Mouse (Mus musculus) neural tube, embryonic 11.5 days (tissue): ENCODE data around the gene 4930412O13Rik. TPM values are rescaled to one million over a fixed set of nuclear protein-coding genes. Genes with fewer than 3 reads are reported as not detected.

ENCODE experiments used
- ATAC-seq: fragments of 200-750 bp; cut with Nextera tagmentation; 2 replicates; pipeline ENCODE4 v1.8.0; 2017; ENCODE audit warnings: moderate number of reproducible peaks, mild to moderate bottlenecking, moderate TSS enrichment, moderate library complexity; ENCODE audit not compliant: insufficient read depth, low FRiP score, low TSS enrichment
- DNase-seq: peaks from one replicate; pipeline ENCODE4 v3.0.0-alpha.2; 2015; ENCODE audit warnings: low spot score
- H3K27ac ChIP-seq: fragments of 300-500 bp; sonication (generic); 2 replicates; pipeline ENCODE4 v1.5.1; 2014; ENCODE audit warnings: low read depth, mild to moderate bottlenecking, low read length
- H3K27me3 ChIP-seq: fragments of 300-500 bp; sonication (generic); 2 replicates; pipeline ENCODE4 v1.6.1; 2014; ENCODE audit warnings: mild to moderate bottlenecking, low read length, mixed read lengths; ENCODE audit not compliant: control insufficient read depth, insufficient read depth
- H3K36me3 ChIP-seq: fragments of 300-500 bp; sonication (generic); 2 replicates; pipeline ENCODE4 v1.6.1; 2014; ENCODE audit warnings: mild to moderate bottlenecking, low read length, moderate library complexity, mixed read lengths; ENCODE audit not compliant: control insufficient read depth, insufficient read depth
- H3K4me1 ChIP-seq: fragments of 300-500 bp; sonication (generic); 2 replicates; pipeline ENCODE4 v1.6.1; 2014; ENCODE audit warnings: low read length, mixed read lengths; ENCODE audit not compliant: control insufficient read depth, insufficient read depth
- H3K4me2 ChIP-seq: fragments of 300-500 bp; sonication (generic); 2 replicates; pipeline ENCODE4 v1.6.1; 2014; ENCODE audit warnings: low read depth, mild to moderate bottlenecking, moderate library complexity
- H3K4me3 ChIP-seq: fragments of 300-500 bp; sonication (generic); 2 replicates; pipeline ENCODE4 v1.5.1; 2014; ENCODE audit warnings: low read depth, low read length
- H3K9ac ChIP-seq: fragments of 300-500 bp; sonication (generic); 2 replicates; pipeline ENCODE4 v1.6.1; 2014; ENCODE audit warnings: mild to moderate bottlenecking, low read length
- H3K9me3 ChIP-seq: fragments of 300-500 bp; sonication (generic); 2 replicates; pipeline ENCODE4 v1.6.1; 2016; ENCODE audit warnings: low read length; ENCODE audit not compliant: control insufficient read depth
- WGBS: fragments of 180-500 bp; shearing (Covaris S2); extraction: QIAGEN DNeasy Blood & Tissue Kit; methylation state at CpG from one replicate; pipeline ENCODE4 v1.1.7; 2014; 5-methylcytosine and 5-hydroxymethylcytosine counted together
- polyA plus RNA-seq: library from polyadenylated mRNA; unstranded; fragments of >200 nt; fragmentation: Nextera tagmentation; extraction: Ambion mirVana; gene quantifications from 2 replicates; pipeline ENCODE4 v1.2.1, GENCODE M21; 2014

Gene 4930412O13Rik
- polyA plus RNA-seq, 1 experiment from 2014 or later: not detected

- 1% methylated on average over 19 of the region's 19 CpGs for WGBS
- H3K9me3 ChIP-seq: no peaks in the 10 kb centered on the region
- H3K27ac ChIP-seq: no peak overlapping the region
- DNase-seq: peak; percentile 50
- H3K4me3 ChIP-seq: peak overlapping the region; percentile 38
- H3K9ac ChIP-seq: no peak overlapping the region
- no peaks in the 10 kb centered on the region for H3K36me3 ChIP-seq
- no peak for ATAC-seq
- H3K27me3 ChIP-seq: peaks cover 96% of the 10 kb centered on the region
- peak overlapping the region; percentile 82 for H3K4me2 ChIP-seq
- H3K4me1 ChIP-seq: peaks cover 9% of the 10 kb centered on the region
Measured at GRCm38 (mm10) chr2:9877966-9878563, 3.0 kb upstream of the 4930412O13Rik start.

GRCm38 (mm10) chr2:9878564-9879081, 2.4 kb upstream of the 4930412O13Rik start:
- peak; percentile 11; the same call in 1 of the 2 replicates for ATAC-seq
- Histone ChIP-seq H3K4me3 (peak overlapping the region; percentile 38), H3K36me3 (no peaks in the 10 kb centered on the region), H3K4me2 (peak overlapping the region; percentile 82), H3K9ac (no peak overlapping the region), H3K9me3 (no peaks in the 10 kb centered on the region), H3K27me3 (peaks cover 96% of the 10 kb centered on the region), H3K4me1 (peaks cover 9% of the 10 kb centered on the region), H3K27ac (no peak overlapping the region)
- under 1% methylated on average over 28 of the region's 33 CpGs for WGBS
- peak; percentile 69 for DNase-seq

- Histone ChIP-seq H3K36me3 (no peaks in the 10 kb centered on the region), H3K4me3 (peak overlapping the region; percentile 38), H3K27me3 (peaks cover 96% of the 10 kb centered on the region), H3K9ac (no peak overlapping the region), H3K9me3 (no peaks in the 10 kb centered on the region), H3K4me1 (peaks cover 9% of the 10 kb centered on the region), H3K27ac (no peak overlapping the region), H3K4me2 (peak overlapping the region; percentile 82)
- no peak for DNase-seq
- peak; percentile 7 for ATAC-seq
- under 1% methylated on average over 22 of the region's 22 CpGs for WGBS
Measured at GRCm38 (mm10) chr2:9879092-9879491, 2.0 kb upstream of the 4930412O13Rik start.

GRCm38 (mm10) chr2:9879493-9879892, 1.6 kb upstream of the 4930412O13Rik start:
- no peak overlapping the region for H3K27ac ChIP-seq
- no peaks in the 10 kb centered on the region for H3K9me3 ChIP-seq
- DNase-seq (peak; percentile 96), ATAC-seq (peak; percentile 94)
- WGBS: 0% methylated on average over 21 of the region's 21 CpGs
- H3K4me2 ChIP-seq: peak overlapping the region; percentile 82
- H3K4me3 ChIP-seq: peak overlapping the region; percentile 38
- H3K4me1 ChIP-seq: peaks cover 9% of the 10 kb centered on the region
- H3K9ac ChIP-seq: no peak overlapping the region
- H3K36me3 ChIP-seq: no peaks in the 10 kb centered on the region
- peaks cover 96% of the 10 kb centered on the region for H3K27me3 ChIP-seq

GRCm38 (mm10) chr2:9880271-9880670, 781 bp upstream of the 4930412O13Rik start:
- peaks cover 96% of the 10 kb centered on the region for H3K27me3 ChIP-seq
- no peak overlapping the region for H3K9ac ChIP-seq
- H3K4me3 ChIP-seq: no peak overlapping the region
- no peak overlapping the region for H3K27ac ChIP-seq
- peaks cover 9% of the 10 kb centered on the region for H3K4me1 ChIP-seq
- DNase-seq (no peak), ATAC-seq (no peak)
- H3K9me3 ChIP-seq: no peaks in the 10 kb centered on the region
- H3K4me2 ChIP-seq: no peak overlapping the region
- no peaks in the 10 kb centered on the region for H3K36me3 ChIP-seq
- WGBS: 4% methylated on average over 11 of the region's 11 CpGs

GRCm38 (mm10) chr2:9881611-9882023, 565 bp downstream of the 4930412O13Rik start:
- peaks cover 9% of the 10 kb centered on the region for H3K4me1 ChIP-seq

GRCm38 (mm10) chr2:9882371-9882925, 1.4 kb downstream of the 4930412O13Rik start:
- H3K9me3 ChIP-seq: no peaks in the 10 kb centered on the region
- no peak for ATAC-seq
- H3K4me3 ChIP-seq: peak overlapping the region; percentile 16; the same call in 1 of the 2 replicates
- DNase-seq: peak; percentile 49
- WGBS: under 1% methylated on average over 39 of the region's 39 CpGs
- H3K27me3 ChIP-seq: peaks cover 96% of the 10 kb centered on the region
- H3K27ac ChIP-seq: no peak overlapping the region
- H3K4me1 ChIP-seq: peaks cover 7% of the 10 kb centered on the region
- H3K4me2 ChIP-seq: peak overlapping the region; percentile 27
- no peak overlapping the region for H3K9ac ChIP-seq
- H3K36me3 ChIP-seq: no peaks in the 10 kb centered on the region

More at GRCm38 (mm10) chr2:9881611-9882023, 565 bp downstream of the 4930412O13Rik start:
- Histone ChIP-seq H3K27me3 (peaks cover 96% of the 10 kb centered on the region), H3K36me3 (no peaks in the 10 kb centered on the region), H3K9ac (peak overlapping the region; percentile 32; the same call in 1 of the 2 replicates), H3K4me3 (peak overlapping the region; percentile 28), H3K27ac (no peak overlapping the region), H3K4me2 (peak overlapping the region; percentile 37), H3K9me3 (no peaks in the 10 kb centered on the region)
- ATAC-seq (no peak), DNase-seq (peak; percentile 59)
- WGBS: under 1% methylated on average over 13 of the region's 13 CpGs

- peaks cover 7% of the 10 kb centered on the region for H3K4me1 ChIP-seq
- peak; percentile 65 for DNase-seq
- H3K9me3 ChIP-seq: no peaks in the 10 kb centered on the region
- H3K27ac ChIP-seq: no peak overlapping the region
- H3K4me2 ChIP-seq: peak overlapping the region; percentile 27; the same call in 1 of the 2 replicates
- H3K4me3 ChIP-seq: peak overlapping the region; percentile 18; the same call in 1 of the 2 replicates
- under 1% methylated on average over 43 of the region's 43 CpGs for WGBS
- H3K27me3 ChIP-seq: peaks cover 96% of the 10 kb centered on the region
- ATAC-seq: no peak
- H3K9ac ChIP-seq: no peak overlapping the region
- no peaks in the 10 kb centered on the region for H3K36me3 ChIP-seq
Measured at GRCm38 (mm10) chr2:9882926-9883802, 2.1 kb downstream of the 4930412O13Rik start.
